Mouse (Mus musculus) bone marrow, adult 2 months (tissue): ENCODE measurements around the gene Xlr4a.
"Not testable (repeated sequence)": the region's sequence is repeated elsewhere in the genome, so short reads cannot be mapped to it uniquely, and the experiment has no call there.

ENCODE experiments used
- CTCF ChIP-seq: fragments of 200-500 bp; IDR thresholded peaks from 2 replicates; pipeline ENCODE4 v1.5.1; 2011; ENCODE audit warnings: low read length, control low read depth; ENCODE audit not compliant: control insufficient read depth, insufficient read depth
- POLR2A ChIP-seq: fragments of 200-500 bp; IDR thresholded peaks from 2 replicates; pipeline ENCODE4 v1.6.1; 2011; ENCODE audit warnings: low read depth, mild to moderate bottlenecking, control low read depth, low read length, borderline replicate concordance; ENCODE audit not compliant: control insufficient read depth

GRCm38 (mm10) chrX:73082267-73083055 is at the start of gene Xlr4a:
- TF ChIP-seq CTCF, POLR2A: not testable (repeated sequence)
